Mouse (Mus musculus): ENCODE data around the gene Rad51b. TPM values are rescaled to one million over a fixed set of nuclear protein-coding genes. Genes with fewer than 3 reads are reported as not detected.

Rad51b gene
- total RNA-seq, 2 experiments from 2014 or later, result 0.47 to 0.69 TPM

- no peak for DNase-seq (ENCODE audit: low spot score in 2 of 2)
Observed at GRCm38 (mm10) chr12:79724875-79725274, 427.8 kb downstream of the Rad51b start.

GRCm38 (mm10) chr12:79725711-79726110, 428.6 kb downstream of the Rad51b start:
- DNase-seq (ENCODE audit: low spot score in 2 of 2), result no peak

DNA sequence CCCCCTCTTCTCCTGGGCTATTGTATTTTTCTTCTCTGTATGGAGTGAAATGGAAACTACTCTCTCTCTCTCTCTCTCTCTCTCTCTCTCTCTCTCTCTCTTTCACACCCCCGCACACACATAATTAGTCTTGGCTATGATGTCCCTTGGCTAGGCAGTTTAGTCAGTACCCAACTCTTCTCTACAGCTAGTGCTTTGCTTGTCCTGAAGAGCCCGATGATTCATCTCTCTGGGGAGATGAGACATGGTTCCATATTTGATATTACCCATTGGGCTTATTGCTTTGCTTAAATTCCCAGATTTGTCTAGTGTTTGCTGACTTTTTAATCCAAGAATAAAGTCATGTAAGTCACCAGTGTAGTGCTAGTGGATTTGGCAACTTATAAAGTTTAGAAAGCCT, 429.0 kb downstream of the Rad51b start:
- no peak for DNase-seq (ENCODE audit: low spot score in 2 of 2)

GRCm38 (mm10) chr12:79726959-79727358, 429.9 kb downstream of the Rad51b start:
- DNase-seq (ENCODE audit: low spot score in 2 of 2), result no peak

GRCm38 (mm10) chr12:79729926-79730506, 432.9 kb downstream of the Rad51b start:
- DNase-seq (ENCODE audit: low spot score in 2 of 2), result no peak

DNA sequence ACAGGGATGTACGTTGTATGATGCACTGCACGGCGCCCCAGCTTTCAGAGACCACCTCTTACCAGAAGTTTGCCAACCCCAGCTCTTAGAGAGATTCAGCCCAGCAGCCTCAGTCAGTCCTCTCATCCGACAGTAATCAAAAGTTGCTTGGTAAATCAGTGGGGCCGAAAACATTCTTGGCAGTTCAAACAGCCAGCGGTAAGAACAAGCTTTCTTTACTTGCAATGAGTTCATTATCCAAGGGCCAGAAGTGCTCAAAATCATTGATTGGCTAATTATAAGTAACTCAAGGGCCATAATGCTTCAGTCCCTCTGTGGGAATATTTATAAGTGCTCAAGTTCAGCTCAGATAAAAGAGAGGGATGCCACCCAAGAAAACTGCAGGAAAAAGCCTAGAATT, 434.8 kb downstream of the Rad51b start:
- DNase-seq (ENCODE audit: low spot score in 2 of 2), result no peak

- DNase-seq (ENCODE audit: low spot score in 2 of 2), result no peak
Observed at GRCm38 (mm10) chr12:79732355-79733115, 435.5 kb downstream of the Rad51b start.

GRCm38 (mm10) chr12:79735341-79735785, 438.3 kb downstream of the Rad51b start:
- DNase-seq (ENCODE audit: low spot score in 2 of 2), result no peak

DNA sequence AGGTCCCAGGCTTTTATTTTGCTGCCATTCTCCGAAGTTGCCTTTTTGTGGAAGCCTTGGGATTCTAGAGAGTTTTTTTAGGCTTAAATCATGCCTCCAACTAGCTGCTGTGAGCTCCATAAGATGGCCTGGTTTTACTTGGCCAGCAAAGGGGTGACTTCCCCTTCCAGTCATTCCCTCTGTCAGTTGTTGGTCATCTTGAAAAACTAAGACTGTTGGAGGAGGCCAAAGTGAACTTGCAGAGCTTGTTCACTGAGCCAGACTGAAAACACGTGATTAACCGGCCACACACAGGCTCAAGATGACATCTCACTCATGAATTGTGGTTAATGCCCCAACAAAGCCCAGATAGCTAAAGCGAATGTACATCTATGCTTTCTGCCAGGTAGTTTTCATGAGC, 438.8 kb downstream of the Rad51b start:
- no peak for DNase-seq (ENCODE audit: low spot score in 2 of 2)

GRCm38 (mm10) chr12:79738700-79739099, 441.6 kb downstream of the Rad51b start:
- DNase-seq (ENCODE audit: low spot score in 2 of 2), result no peak

DNA sequence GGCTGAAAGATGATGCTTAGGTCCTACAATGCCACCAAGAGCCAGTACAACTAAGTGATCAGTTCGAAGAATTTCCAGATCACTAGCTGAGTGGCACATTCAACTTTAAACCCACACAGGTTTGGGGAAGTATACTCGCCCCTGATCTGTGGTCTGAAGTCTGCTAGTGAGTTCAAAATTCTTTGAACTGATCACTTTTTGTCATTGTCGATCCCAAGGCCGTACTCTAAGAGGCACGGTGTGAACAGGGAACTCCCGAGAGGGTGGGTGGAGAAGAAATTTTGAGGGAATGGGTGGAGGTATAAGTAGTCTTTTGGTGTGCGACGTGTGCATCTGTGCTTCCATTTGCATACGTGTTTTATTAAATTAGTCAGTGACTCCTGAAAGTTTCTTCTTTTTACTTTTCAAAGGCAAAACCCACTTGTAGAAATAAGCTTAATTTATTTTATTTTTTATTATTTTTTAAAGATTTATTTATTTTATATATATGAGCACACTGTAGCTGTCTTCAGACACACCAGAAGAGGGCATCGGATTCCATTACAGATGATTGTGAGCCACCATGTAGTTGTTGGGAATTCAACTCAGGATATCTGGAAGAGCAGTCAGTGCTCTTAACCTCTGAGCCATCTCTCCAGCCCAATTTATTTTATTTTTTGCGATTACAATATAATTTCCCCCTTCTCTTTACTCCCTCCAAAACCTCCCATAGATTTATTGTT, 443.0 kb downstream of the Rad51b start:
- no peak for DNase-seq (ENCODE audit: low spot score in 2 of 2)

DNA sequence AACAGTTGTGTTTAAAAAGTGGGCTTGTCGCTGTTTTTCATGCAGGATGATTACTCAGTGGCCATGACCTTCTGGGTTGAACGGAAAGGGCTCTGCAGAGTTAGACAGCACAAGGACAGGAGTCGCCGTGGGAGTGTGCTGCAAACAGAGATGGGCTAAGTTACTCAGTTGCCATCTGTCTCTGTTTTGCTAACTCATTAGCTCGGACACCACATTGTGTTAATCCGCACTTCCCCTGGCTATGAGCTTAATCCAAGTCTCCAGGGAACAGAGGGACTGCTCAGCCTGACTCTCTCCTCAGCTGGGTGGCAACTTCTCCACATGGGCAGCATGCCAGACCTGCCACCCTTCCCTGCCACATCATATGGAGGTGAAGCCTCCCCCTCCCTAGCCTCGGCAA, 445.1 kb downstream of the Rad51b start:
- peak in 1 of 2 experiments; percentile 29 for DNase-seq (ENCODE audit: low spot score in 2 of 2)

DNA sequence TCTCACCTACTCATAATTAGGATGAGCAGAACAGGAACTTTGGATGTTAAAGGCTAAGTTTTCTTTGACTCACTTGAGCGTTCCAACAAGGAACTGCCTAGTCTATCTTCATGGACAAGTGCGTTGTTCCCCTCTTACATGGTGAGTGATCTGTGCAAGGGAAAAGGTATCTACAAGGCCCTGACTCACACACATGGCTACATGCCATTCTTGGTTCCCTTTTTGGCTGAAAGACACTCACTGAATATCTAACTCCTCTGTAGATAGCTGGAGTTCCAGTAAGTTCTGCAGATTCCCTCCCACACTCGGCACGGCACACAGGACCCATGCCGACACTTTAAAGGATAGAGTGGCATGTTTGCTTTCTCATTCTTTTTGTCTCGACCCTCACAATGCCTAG, 447.0 kb downstream of the Rad51b start:
- no peak for DNase-seq (ENCODE audit: low spot score in 2 of 2)

- no peak for DNase-seq (ENCODE audit: low spot score in 2 of 2)
Observed at GRCm38 (mm10) chr12:79745225-79745624, 448.1 kb downstream of the Rad51b start.

DNA sequence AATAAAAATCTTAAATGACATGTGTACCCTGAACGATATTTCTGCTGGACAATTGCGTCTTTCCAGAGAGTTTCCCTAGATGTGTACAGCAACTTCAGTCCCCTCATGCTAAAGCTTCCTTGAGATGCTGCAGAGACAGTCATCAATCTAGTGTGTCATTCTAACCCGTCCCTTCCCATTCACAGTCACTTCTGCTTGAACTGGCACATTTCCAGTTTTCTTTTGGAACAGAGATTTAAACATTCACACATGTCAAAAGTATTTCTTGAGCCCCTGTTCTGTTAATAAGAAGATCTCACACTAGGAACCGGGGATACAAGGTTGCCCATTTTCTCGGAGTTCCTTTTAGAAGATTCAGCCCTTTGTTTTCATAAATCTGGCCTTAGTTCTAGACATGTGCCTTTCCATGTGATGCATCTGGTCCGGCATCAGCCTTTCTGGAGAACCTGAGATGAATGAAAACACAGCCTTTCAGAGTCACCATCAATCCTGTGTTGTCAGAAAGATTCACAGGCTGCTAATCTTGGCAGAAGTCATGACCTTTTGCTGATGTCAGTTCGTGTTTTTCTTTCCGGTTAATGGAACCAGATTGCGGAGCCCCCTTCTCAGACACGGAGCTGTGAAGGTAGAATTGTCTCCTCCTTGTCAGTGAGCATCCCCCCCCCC, 448.9 kb downstream of the Rad51b start:
- DNase-seq (ENCODE audit: low spot score in 2 of 2), result no peak

GRCm38 (mm10) chr12:79747541-79747940, 450.5 kb downstream of the Rad51b start:
- no peak for DNase-seq (ENCODE audit: low spot score in 2 of 2)

DNA sequence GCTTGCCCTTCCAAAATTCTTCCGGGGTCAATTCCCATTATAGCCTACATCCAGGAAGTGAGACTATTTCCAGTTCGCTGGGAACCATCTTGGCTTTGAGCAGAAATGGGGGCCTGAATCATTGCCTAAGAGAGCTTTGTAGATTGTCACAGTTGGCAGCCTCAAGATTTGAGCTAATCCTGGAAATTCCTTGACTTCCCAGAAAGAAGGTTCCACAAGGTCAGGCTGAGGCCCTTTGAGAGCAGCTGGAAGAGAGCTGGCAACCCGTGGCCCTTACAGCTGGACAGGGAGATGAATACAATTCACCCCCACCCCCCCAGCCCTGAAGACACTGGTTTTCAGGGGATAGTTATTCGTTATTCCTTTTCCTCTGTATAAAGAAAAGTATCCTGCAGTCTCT, 451.8 kb downstream of the Rad51b start:
- DNase-seq (ENCODE audit: low spot score in 2 of 2), result no peak

DNA sequence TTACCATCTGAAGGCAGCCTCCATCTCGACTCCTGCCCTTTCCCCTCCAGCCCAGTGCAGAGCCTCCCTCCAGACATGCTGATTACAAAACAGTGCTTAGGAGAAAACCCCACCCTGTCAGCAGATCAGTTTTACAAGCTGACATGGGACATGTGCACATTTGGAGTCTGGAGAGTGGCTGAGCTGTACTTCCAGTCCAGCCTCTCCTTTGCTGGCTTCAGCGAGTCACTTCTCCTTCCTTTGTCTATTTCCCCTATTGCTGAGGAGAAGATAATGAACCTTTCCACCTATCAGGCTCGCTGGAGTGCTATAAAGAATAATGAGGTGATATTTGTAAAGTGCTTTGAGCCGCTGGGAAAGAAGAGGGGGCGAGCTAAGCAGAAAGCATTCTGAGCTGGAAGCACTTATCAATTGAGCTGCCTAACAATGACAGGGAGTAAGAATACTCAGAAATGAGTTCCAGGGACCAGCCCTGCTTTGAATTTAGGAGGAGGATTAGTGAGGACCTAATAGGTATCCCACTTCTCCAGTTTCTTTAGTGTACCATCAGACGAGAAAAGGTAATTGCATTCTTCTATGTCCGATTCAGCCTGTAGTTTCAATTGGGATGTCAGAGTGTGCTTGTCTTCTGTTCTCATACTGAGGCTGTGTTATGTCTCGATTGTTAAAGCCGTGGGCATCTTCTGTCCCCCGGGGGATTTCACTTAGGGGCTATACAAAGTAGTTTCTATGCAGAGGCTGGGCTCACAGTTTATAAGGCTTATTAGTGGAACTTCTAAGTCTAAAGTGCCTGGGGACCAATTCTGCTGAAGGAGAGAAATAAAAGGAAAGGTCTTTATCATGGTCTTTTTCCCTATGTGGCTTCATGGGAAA, 453.4 kb downstream of the Rad51b start:
- DNase-seq (ENCODE audit: low spot score in 2 of 2), result no peak

DNA sequence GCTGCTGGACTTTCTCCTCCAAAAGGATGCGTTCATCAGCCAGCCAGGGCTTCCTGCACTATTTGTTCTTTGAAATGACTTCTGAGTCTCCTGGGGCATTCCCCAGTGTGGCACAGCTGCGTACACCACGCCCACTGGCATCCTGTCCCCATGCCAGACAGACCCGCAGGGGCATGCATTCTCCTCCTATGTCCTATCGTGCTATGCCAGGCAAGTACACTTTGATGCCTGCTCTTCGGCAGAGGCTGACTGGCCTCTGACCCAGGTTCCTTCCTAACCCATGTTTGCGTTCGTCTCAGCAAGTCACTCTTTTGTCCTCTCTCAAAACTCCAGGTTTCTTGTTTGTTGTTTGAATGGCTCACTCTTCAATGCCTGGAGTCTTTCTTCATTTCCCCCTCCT, 454.7 kb downstream of the Rad51b start:
- DNase-seq (ENCODE audit: low spot score in 2 of 2), result peak in 1 of 2 experiments; percentile 37

- no peak for DNase-seq (ENCODE audit: low spot score in 2 of 2)
Observed at GRCm38 (mm10) chr12:79752189-79752588, 455.1 kb downstream of the Rad51b start.

GRCm38 (mm10) chr12:79755617-79756016, 458.5 kb downstream of the Rad51b start:
- no peak for DNase-seq (ENCODE audit: low spot score in 2 of 2)
